Mouse (Mus musculus) forebrain, postnatal 0 days (tissue): ENCODE measurements around the gene Rln3. TPM values are rescaled to one million over a fixed set of nuclear protein-coding genes. Genes with fewer than 3 reads are reported as not detected.

Experiments used
- ATAC-seq: fragments of 200-750 bp; cut with Nextera tagmentation; 2 replicates; pipeline ENCODE4 v1.8.0; 2017; ENCODE audit warnings: mild to moderate bottlenecking, moderate library complexity
- DNase-seq: peaks from one replicate; pipeline ENCODE4 v3.0.0-alpha.2; 2015
- H3K27ac ChIP-seq: fragments of 300-500 bp; sonication (generic); 2 replicates; pipeline ENCODE4 v1.5.1; 2014; ENCODE audit warnings: low read depth, mild to moderate bottlenecking, antibody characterized with exemption, low read length, moderate library complexity, mixed read lengths
- H3K27me3 ChIP-seq: fragments of 300-500 bp; sonication (generic); 2 replicates; pipeline ENCODE4 v1.6.1; 2014; ENCODE audit warnings: mild to moderate bottlenecking, low read length, mixed read lengths; ENCODE audit not compliant: insufficient read depth
- H3K36me3 ChIP-seq: fragments of 300-500 bp; sonication (generic); 2 replicates; pipeline ENCODE4 v1.6.1; 2014; ENCODE audit warnings: mild to moderate bottlenecking, moderate library complexity; ENCODE audit not compliant: insufficient read depth
- H3K4me1 ChIP-seq: fragments of 300-500 bp; sonication (generic); 2 replicates; pipeline ENCODE4 v1.6.1; 2014; ENCODE audit warnings: antibody characterized with exemption; ENCODE audit not compliant: insufficient read depth
- H3K4me2 ChIP-seq: fragments of 300-500 bp; sonication (generic); 2 replicates; pipeline ENCODE4 v1.6.1; 2014; ENCODE audit warnings: low read depth, mild to moderate bottlenecking, moderate library complexity
- H3K4me3 ChIP-seq: fragments of 300-500 bp; sonication (generic); 2 replicates; pipeline ENCODE4 v1.5.1; 2014; ENCODE audit warnings: low read depth, low read length, mixed read lengths
- H3K9ac ChIP-seq: fragments of 300-500 bp; sonication (generic); 2 replicates; pipeline ENCODE4 v1.6.1; 2014; ENCODE audit warnings: mild to moderate bottlenecking
- H3K9me3 ChIP-seq: fragments of 300-500 bp; sonication (generic); 2 replicates; pipeline ENCODE4 v1.6.1; 2016; ENCODE audit warnings: low read length
- CTCF ChIP-seq: sonication (generic); IDR thresholded peaks from 2 replicates; pipeline ENCODE4 v1.5.1; 2016; ENCODE audit warnings: antibody characterized with exemption, control low read depth, low read depth
- WGBS: fragments of 180-500 bp; shearing (Covaris S2); extraction: QIAGEN DNeasy Blood & Tissue Kit; methylation state at CpG from one replicate; pipeline ENCODE4 v1.1.7; 2014; 5-methylcytosine and 5-hydroxymethylcytosine counted together
- polyA plus RNA-seq: library from polyadenylated mRNA; unstranded; fragments of >200 nt; fragmentation: Nextera tagmentation; extraction: Ambion mirVana; gene quantifications from 2 replicates; pipeline ENCODE4 v1.2.1, GENCODE M21; 2015
- total RNA-seq: library from RNA; depleted of rRNA; stranded (reverse); fragments of >200 nt; gene quantifications from 2 replicates; pipeline ENCODE4 v1.2.3, GENCODE M21; 2014

Rln3 gene
- total and polyA plus RNA-seq, 2 experiments from 2014 or later: 0.33 TPM; not detected in 1

DNA sequence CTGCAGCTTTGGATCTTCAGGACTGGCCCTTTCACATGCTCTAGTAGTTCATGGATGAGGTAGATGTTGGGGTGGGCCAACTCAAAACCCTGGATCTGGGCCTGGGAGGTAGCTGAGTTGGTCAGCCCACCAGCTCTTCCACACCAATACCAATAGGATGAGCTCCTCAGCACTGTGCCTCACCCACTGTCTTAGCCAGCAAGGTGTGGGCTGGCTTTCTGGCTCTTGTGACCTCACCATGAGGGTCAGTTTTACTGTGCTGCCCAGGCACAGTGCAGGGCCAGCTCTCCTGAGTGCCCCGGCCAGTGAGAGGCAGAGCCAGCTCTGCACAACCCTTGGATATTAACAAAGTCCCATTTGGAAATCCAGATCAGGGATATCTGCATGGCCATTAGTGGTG, 13.0 kb upstream of the Rln3 start:
- TF ChIP-seq CTCF: no peak
- no peak overlapping the region for H3K4me3 ChIP-seq
- ATAC-seq (no peak), DNase-seq (no peak)
- H3K4me1 ChIP-seq: no peaks in the 10 kb centered on the region
- H3K27ac ChIP-seq: no peak overlapping the region
- H3K4me2 ChIP-seq: no peak overlapping the region
- 82% methylated on average over 1 of the region's 1 CpGs for WGBS
- H3K9ac ChIP-seq: no peak overlapping the region
- H3K36me3 ChIP-seq: no peaks in the 10 kb centered on the region
- no peaks in the 10 kb centered on the region for H3K9me3 ChIP-seq
- no peaks in the 10 kb centered on the region for H3K27me3 ChIP-seq

DNA sequence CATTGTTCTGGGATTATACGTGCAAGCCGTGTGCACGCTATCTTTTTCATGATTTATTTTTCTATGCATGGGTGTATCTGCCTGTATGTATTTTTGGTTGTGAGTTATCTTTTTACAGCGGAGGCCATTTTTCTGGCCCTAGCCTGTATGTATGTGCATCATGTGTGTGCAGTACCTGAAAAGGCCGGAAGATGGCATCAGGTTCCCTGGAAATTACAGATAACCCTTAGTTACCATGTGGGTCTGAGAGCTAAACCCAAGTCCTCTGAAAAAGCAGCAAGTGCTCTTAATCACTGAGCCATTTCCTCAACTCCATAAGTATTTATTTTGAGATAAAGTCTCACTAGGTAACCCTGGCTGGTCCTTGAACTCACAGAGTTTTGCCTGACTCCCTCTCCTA, 8.4 kb upstream of the Rln3 start:
- WGBS: 94% methylated on average over 5 of the region's 5 CpGs
- no peaks in the 10 kb centered on the region for H3K4me1 ChIP-seq
- H3K9ac ChIP-seq: no peak overlapping the region
- no peak overlapping the region for H3K4me2 ChIP-seq
- H3K4me3 ChIP-seq: no peak overlapping the region
- DNase-seq: no peak
- TF ChIP-seq CTCF: no peak
- ATAC-seq: no peak
- H3K36me3 ChIP-seq: no peaks in the 10 kb centered on the region
- H3K9me3 ChIP-seq: no peaks in the 10 kb centered on the region
- no peaks in the 10 kb centered on the region for H3K27me3 ChIP-seq
- no peak overlapping the region for H3K27ac ChIP-seq

DNA sequence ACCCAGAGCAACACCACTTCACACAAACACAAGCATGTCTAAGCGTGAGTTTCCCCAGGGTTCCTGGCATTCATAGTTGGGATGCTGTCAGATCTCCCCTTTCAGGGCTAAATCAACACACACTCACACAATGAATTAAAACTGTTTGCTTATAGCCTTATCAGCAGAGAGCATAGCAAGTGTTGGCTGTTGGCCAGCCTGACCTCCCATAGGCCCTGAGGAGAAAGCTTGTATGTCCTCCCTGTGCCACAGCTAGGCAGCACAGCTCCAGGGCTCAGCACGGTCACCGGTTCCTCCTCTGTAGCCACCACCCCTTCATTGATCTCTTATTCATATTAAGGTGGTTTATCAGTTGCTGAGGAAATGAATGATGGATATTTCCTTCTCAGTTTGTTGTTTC, 7.9 kb upstream of the Rln3 start:
- no peak overlapping the region for H3K27ac ChIP-seq
- DNase-seq (no peak), ATAC-seq (no peak)
- no peaks in the 10 kb centered on the region for H3K36me3 ChIP-seq
- H3K27me3 ChIP-seq: no peaks in the 10 kb centered on the region
- TF ChIP-seq CTCF: no peak
- H3K4me3 ChIP-seq: no peak overlapping the region
- H3K4me2 ChIP-seq: no peak overlapping the region
- H3K4me1 ChIP-seq: no peaks in the 10 kb centered on the region
- H3K9me3 ChIP-seq: no peaks in the 10 kb centered on the region
- no peak overlapping the region for H3K9ac ChIP-seq
- 65% methylated on average over 3 of the region's 3 CpGs for WGBS

GRCm38 (mm10) chr8:84048171-84048570, 3.4 kb upstream of the Rln3 start:
- H3K4me2 ChIP-seq: no peak overlapping the region
- no peaks in the 10 kb centered on the region for H3K4me1 ChIP-seq
- no peaks in the 10 kb centered on the region for H3K9me3 ChIP-seq
- no peak overlapping the region for H3K27ac ChIP-seq
- TF ChIP-seq CTCF: no peak
- WGBS: 80% methylated on average over 5 of the region's 5 CpGs
- ATAC-seq (no peak), DNase-seq (no peak)
- H3K27me3 ChIP-seq: peaks cover 23% of the 10 kb centered on the region
- H3K9ac ChIP-seq: no peak overlapping the region
- no peak overlapping the region for H3K4me3 ChIP-seq
- H3K36me3 ChIP-seq: no peaks in the 10 kb centered on the region

DNA sequence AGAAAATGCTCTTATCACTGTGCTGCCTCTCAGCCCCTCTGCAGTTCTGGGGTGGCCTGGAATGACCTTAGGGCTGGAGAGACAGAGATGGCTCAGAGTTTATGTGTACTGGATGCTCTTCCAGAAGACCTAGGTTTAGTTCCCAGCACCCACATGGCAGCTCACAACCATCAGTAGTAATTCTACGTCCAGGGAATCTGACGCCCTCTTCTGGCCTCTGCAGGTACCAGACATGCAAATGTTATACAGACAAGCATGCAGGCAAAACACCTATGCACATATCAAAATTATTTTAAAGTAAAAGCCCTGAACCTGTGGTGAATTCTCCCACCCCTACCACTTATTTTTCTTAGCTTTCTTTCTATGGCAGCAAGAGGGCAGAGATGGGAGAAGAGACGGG, 1.7 kb upstream of the Rln3 start:
- 80% methylated on average over 3 of the region's 3 CpGs for WGBS
- Histone ChIP-seq H3K9me3 (no peaks in the 10 kb centered on the region), H3K4me3 (no peak overlapping the region), H3K4me1 (peaks cover 6% of the 10 kb centered on the region; the same call in 1 of the 2 replicates), H3K9ac (no peak overlapping the region), H3K27me3 (peaks cover 34% of the 10 kb centered on the region), H3K4me2 (no peak overlapping the region), H3K36me3 (no peaks in the 10 kb centered on the region), H3K27ac (no peak overlapping the region)
- no peak for TF ChIP-seq CTCF
- no peak for DNase-seq
- no peak for ATAC-seq

GRCm38 (mm10) chr8:84044103-84044502, 697 bp downstream of the Rln3 start:
- Histone ChIP-seq H3K27me3 (peaks cover 34% of the 10 kb centered on the region), H3K27ac (no peak overlapping the region), H3K36me3 (no peaks in the 10 kb centered on the region), H3K4me2 (no peak overlapping the region), H3K4me3 (no peak overlapping the region), H3K4me1 (peaks cover 6% of the 10 kb centered on the region; the same call in 1 of the 2 replicates), H3K9ac (no peak overlapping the region), H3K9me3 (no peaks in the 10 kb centered on the region)
- no peak for TF ChIP-seq CTCF
- WGBS: 13% methylated on average over 7 of the region's 7 CpGs
- DNase-seq (no peak), ATAC-seq (no peak)

- Histone ChIP-seq H3K27ac (no peak overlapping the region), H3K4me3 (no peak overlapping the region), H3K27me3 (peaks cover 34% of the 10 kb centered on the region), H3K4me2 (no peak overlapping the region), H3K36me3 (no peaks in the 10 kb centered on the region), H3K4me1 (peaks cover 6% of the 10 kb centered on the region; the same call in 1 of the 2 replicates), H3K9me3 (no peaks in the 10 kb centered on the region), H3K9ac (no peak overlapping the region)
- no peak for DNase-seq
- WGBS: 39% methylated on average over 12 of the region's 12 CpGs
- no peak for TF ChIP-seq CTCF
- ATAC-seq: no peak
These were observed 1.9 kb downstream of the Rln3 start for GRCm38 (mm10) chr8:84042948-84043342.
